Mouse (Mus musculus): ENCODE data around the gene Cfap65. TPM values are rescaled to one million over a fixed set of nuclear protein-coding genes. Genes with fewer than 3 reads are reported as not detected.

Gene Cfap65
- polyA plus RNA-seq, 1 experiment from 2014 or later, result 0.11 TPM

GRCm38 (mm10) chr1:74880785-74881360 is 54.5 kb downstream of the Cfap65 start:
- DNase-seq (ENCODE audit: low spot score) (peak; percentile 80), ATAC-seq (replicated peaks; ENCODE audit: low FRiP score) (no peak; the same call in 1 of the 2 replicates)
- Histone ChIP-seq H3K4me2 (ENCODE audit: low read depth, low read length, severe bottlenecking) (no peak overlapping the region), H3K9ac (ENCODE audit: low read length) (no peak overlapping the region), H3K4me1 (replicated peaks; ENCODE audit: control insufficient read depth, insufficient read depth, low read length) (peaks cover 12% of the 10 kb centered on the region), H3K4me3 (ENCODE audit: low read depth, low read length) (no peak overlapping the region), H3K36me3 (ENCODE audit: control insufficient read depth, insufficient read depth, low read length) (no peaks in the 10 kb centered on the region), H3K9me3 (ENCODE audit: control insufficient read depth, low read length) (no peaks in the 10 kb centered on the region), H3K27ac (ENCODE audit: low read depth, low read length) (no peak overlapping the region), H3K27me3 (ENCODE audit: control insufficient read depth, insufficient read depth, low read length) (peaks cover 64% of the 10 kb centered on the region)
- WGBS, result 2% methylated on average over 18 of the region's 18 CpGs

DNA sequence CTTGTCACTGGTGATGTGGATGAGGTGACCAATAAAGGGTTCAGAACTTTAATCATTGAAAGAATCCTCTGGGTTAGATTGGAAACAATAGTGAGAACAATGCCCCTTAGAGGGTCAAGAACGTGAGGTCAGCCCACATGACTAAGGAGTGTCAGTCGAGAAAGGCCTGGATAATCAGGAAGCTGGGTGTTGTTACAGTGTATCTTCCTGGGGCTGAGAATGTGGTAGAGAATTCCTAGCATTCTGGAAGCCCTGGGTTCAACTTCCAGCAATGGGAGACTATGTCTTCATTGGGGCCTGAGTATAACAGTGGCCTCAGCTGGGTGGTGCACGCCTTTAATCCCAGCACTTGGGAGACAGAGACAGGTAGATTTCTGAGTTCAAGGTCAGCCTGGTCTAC is 58.2 kb downstream of the Cfap65 start:
- WGBS, result 73% methylated on average over 3 of the region's 3 CpGs
- H3K9me3 ChIP-seq (ENCODE audit: control insufficient read depth, low read length), result no peaks in the 10 kb centered on the region
- no peak for ATAC-seq (replicated peaks; ENCODE audit: low FRiP score)
- H3K36me3 ChIP-seq (ENCODE audit: control insufficient read depth, insufficient read depth, low read length), result no peaks in the 10 kb centered on the region
- no peak overlapping the region for H3K9ac ChIP-seq (ENCODE audit: low read length)
- H3K4me2 ChIP-seq (ENCODE audit: low read depth, low read length, severe bottlenecking), result no peak overlapping the region
- no peak overlapping the region for H3K27ac ChIP-seq (ENCODE audit: low read depth, low read length)
- no peak overlapping the region for H3K4me3 ChIP-seq (ENCODE audit: low read depth, low read length)
- H3K27me3 ChIP-seq (ENCODE audit: control insufficient read depth, insufficient read depth, low read length), result peaks cover 28% of the 10 kb centered on the region
- peaks cover 3% of the 10 kb centered on the region for H3K4me1 ChIP-seq (replicated peaks; ENCODE audit: control insufficient read depth, insufficient read depth, low read length)
- DNase-seq (ENCODE audit: low spot score), result no peak

DNA sequence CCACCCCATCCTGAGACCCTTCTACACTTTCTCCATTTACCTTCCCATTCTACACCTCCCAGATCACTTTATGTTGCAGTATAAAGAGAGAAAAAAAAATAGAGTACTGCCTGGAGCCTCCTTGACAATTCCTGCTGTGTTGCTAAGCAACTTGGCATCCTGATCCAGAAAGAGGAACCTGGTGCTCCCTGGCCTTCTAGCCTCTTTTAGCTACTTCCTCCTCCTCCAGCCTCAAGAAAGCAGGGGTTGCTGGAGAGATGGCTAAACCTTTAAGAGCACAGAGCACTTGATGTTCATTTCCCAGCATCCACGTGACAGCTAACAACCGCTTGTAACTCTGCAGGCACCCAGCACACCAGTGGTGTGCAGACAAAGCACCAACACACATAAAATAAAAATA is 63.2 kb downstream of the Cfap65 start:
- no peak overlapping the region for H3K27ac ChIP-seq (ENCODE audit: low read depth, low read length)
- H3K9ac ChIP-seq (ENCODE audit: low read length), result no peak overlapping the region
- no peaks in the 10 kb centered on the region for H3K36me3 ChIP-seq (ENCODE audit: control insufficient read depth, insufficient read depth, low read length)
- H3K9me3 ChIP-seq (ENCODE audit: control insufficient read depth, low read length), result no peaks in the 10 kb centered on the region
- no peak overlapping the region for H3K4me2 ChIP-seq (ENCODE audit: low read depth, low read length, severe bottlenecking)
- no peaks in the 10 kb centered on the region for H3K4me1 ChIP-seq (replicated peaks; ENCODE audit: control insufficient read depth, insufficient read depth, low read length)
- ATAC-seq (replicated peaks; ENCODE audit: low FRiP score), result no peak
- H3K27me3 ChIP-seq (ENCODE audit: control insufficient read depth, insufficient read depth, low read length), result no peaks in the 10 kb centered on the region; the same call in 1 of the 2 replicates
- WGBS, result 61% methylated on average over 2 of the region's 2 CpGs
- DNase-seq (ENCODE audit: low spot score), result no peak
- H3K4me3 ChIP-seq (ENCODE audit: low read depth, low read length), result no peak overlapping the region

DNA sequence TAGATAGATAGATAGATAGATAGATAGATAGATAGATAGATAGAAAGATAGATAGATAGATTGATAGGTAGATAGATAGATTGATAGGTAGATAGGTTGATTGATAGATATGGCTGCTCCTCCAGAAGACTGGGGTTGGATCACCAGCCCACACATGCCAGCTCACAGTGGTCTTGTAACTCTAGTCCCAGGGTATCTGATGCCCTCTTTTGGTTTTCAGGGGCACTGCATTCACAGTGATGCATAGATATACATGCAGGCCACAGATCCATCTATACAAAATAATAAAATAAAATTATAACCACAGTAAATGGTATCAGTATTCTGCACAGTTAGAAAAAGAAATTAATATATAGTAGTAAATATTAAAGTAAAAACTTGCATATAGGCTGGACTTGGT is 73.6 kb downstream of the Cfap65 start:
- Histone ChIP-seq H3K4me2 (ENCODE audit: low read depth, low read length, severe bottlenecking) (no peak overlapping the region), H3K4me3 (ENCODE audit: low read depth, low read length) (no peak overlapping the region), H3K9me3 (ENCODE audit: control insufficient read depth, low read length) (no peaks in the 10 kb centered on the region), H3K4me1 (replicated peaks; ENCODE audit: control insufficient read depth, insufficient read depth, low read length) (peaks cover 4% of the 10 kb centered on the region; the same call in 1 of the 2 replicates), H3K36me3 (ENCODE audit: control insufficient read depth, insufficient read depth, low read length) (no peaks in the 10 kb centered on the region), H3K9ac (ENCODE audit: low read length) (no peak overlapping the region), H3K27ac (ENCODE audit: low read depth, low read length) (no peak overlapping the region), H3K27me3 (ENCODE audit: control insufficient read depth, insufficient read depth, low read length) (peaks cover 21% of the 10 kb centered on the region)
- ATAC-seq (replicated peaks; ENCODE audit: low FRiP score) (no peak), DNase-seq (ENCODE audit: low spot score) (no peak)

- H3K27ac ChIP-seq (ENCODE audit: low read depth, low read length), result no peak overlapping the region
- H3K36me3 ChIP-seq (ENCODE audit: control insufficient read depth, insufficient read depth, low read length), result no peaks in the 10 kb centered on the region
- no peak overlapping the region for H3K4me3 ChIP-seq (ENCODE audit: low read depth, low read length)
- ATAC-seq (replicated peaks; ENCODE audit: low FRiP score) (no peak), DNase-seq (ENCODE audit: low spot score) (no peak)
- peaks cover 36% of the 10 kb centered on the region for H3K27me3 ChIP-seq (ENCODE audit: control insufficient read depth, insufficient read depth, low read length)
- no peaks in the 10 kb centered on the region for H3K9me3 ChIP-seq (ENCODE audit: control insufficient read depth, low read length)
- no peak overlapping the region for H3K4me2 ChIP-seq (ENCODE audit: low read depth, low read length, severe bottlenecking)
- 44% methylated on average over 6 of the region's 6 CpGs for WGBS
- H3K4me1 ChIP-seq (replicated peaks; ENCODE audit: control insufficient read depth, insufficient read depth, low read length), result peaks cover 19% of the 10 kb centered on the region
- no peak overlapping the region for H3K9ac ChIP-seq (ENCODE audit: low read length)
Measured at GRCm38 (mm10) chr1:74859223-74859984, 76.0 kb downstream of the Cfap65 start.

- Histone ChIP-seq H3K4me1 (replicated peaks; ENCODE audit: control insufficient read depth, insufficient read depth, low read length) (peaks cover 23% of the 10 kb centered on the region), H3K27ac (ENCODE audit: low read depth, low read length) (no peak overlapping the region), H3K9ac (ENCODE audit: low read length) (peak overlapping the region; percentile 27), H3K27me3 (ENCODE audit: control insufficient read depth, insufficient read depth, low read length) (peaks cover 36% of the 10 kb centered on the region), H3K4me2 (ENCODE audit: low read depth, low read length, severe bottlenecking) (peak overlapping the region; percentile 74), H3K4me3 (ENCODE audit: low read depth, low read length) (peak overlapping the region; percentile 36), H3K9me3 (ENCODE audit: control insufficient read depth, low read length) (no peaks in the 10 kb centered on the region), H3K36me3 (ENCODE audit: control insufficient read depth, insufficient read depth, low read length) (no peaks in the 10 kb centered on the region)
- ATAC-seq (replicated peaks; ENCODE audit: low FRiP score) (no peak), DNase-seq (ENCODE audit: low spot score) (no peak)
- WGBS, result 3% methylated on average over 16 of the region's 16 CpGs
Measured at GRCm38 (mm10) chr1:74858805-74859204, 76.6 kb downstream of the Cfap65 start.

DNA sequence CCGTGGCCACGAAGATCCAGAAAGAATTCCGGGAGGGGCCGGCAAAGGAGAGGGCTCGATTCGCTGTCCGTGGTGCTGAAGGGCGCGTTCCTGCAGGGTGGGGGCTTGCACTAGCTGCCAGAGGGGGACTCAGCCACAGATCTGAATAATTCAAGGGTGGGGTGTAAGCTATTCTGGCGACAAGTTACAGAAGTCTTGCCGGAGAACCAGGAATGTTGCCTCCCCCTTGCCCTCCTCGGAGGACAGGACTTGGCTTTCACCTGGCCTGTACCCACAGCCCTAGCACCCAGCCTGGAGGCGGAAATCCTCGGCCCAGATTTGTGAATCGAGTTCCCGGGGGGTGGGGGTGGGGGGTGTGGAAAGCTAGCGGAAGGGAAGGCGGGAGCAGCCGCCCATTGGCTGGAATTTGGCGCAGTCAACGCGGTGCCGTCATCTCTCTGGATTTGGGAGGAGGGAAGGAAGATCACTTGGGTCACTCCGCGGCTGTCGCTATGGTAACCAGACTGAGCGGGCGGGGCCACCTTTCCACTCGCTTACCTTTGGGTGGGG is 77.2 kb downstream of the Cfap65 start:
- Histone ChIP-seq H3K27ac (ENCODE audit: low read depth, low read length) (no peak overlapping the region), H3K27me3 (ENCODE audit: control insufficient read depth, insufficient read depth, low read length) (peaks cover 39% of the 10 kb centered on the region), H3K36me3 (ENCODE audit: control insufficient read depth, insufficient read depth, low read length) (no peaks in the 10 kb centered on the region), H3K4me2 (ENCODE audit: low read depth, low read length, severe bottlenecking) (peak overlapping the region; percentile 74), H3K9ac (ENCODE audit: low read length) (peak overlapping the region; percentile 27), H3K9me3 (ENCODE audit: control insufficient read depth, low read length) (no peaks in the 10 kb centered on the region), H3K4me1 (replicated peaks; ENCODE audit: control insufficient read depth, insufficient read depth, low read length) (peaks cover 23% of the 10 kb centered on the region), H3K4me3 (ENCODE audit: low read depth, low read length) (peak overlapping the region; percentile 36)
- WGBS, result under 1% methylated on average over 29 of the region's 29 CpGs
- DNase-seq (ENCODE audit: low spot score) (peak; percentile 85), ATAC-seq (replicated peaks; ENCODE audit: low FRiP score) (peak; percentile 55)

- WGBS, result 2% methylated on average over 4 of the region's 4 CpGs
- peaks cover 23% of the 10 kb centered on the region for H3K4me1 ChIP-seq (replicated peaks; ENCODE audit: control insufficient read depth, insufficient read depth, low read length)
- H3K27me3 ChIP-seq (ENCODE audit: control insufficient read depth, insufficient read depth, low read length), result peaks cover 40% of the 10 kb centered on the region
- no peaks in the 10 kb centered on the region for H3K9me3 ChIP-seq (ENCODE audit: control insufficient read depth, low read length)
- peak overlapping the region; percentile 74; the same call in 1 of the 2 replicates for H3K4me2 ChIP-seq (ENCODE audit: low read depth, low read length, severe bottlenecking)
- peak overlapping the region; percentile 36 for H3K4me3 ChIP-seq (ENCODE audit: low read depth, low read length)
- H3K36me3 ChIP-seq (ENCODE audit: control insufficient read depth, insufficient read depth, low read length), result no peaks in the 10 kb centered on the region
- DNase-seq (ENCODE audit: low spot score) (no peak), ATAC-seq (replicated peaks; ENCODE audit: low FRiP score) (no peak)
- H3K27ac ChIP-seq (ENCODE audit: low read depth, low read length), result no peak overlapping the region
- H3K9ac ChIP-seq (ENCODE audit: low read length), result peak overlapping the region; percentile 14; the same call in 1 of the 2 replicates
Measured at GRCm38 (mm10) chr1:74857677-74858076, 77.7 kb downstream of the Cfap65 start.
